Mouse (Mus musculus) thymus, adult 2 months (tissue): ENCODE results near the gene Gm11444.

Experiments used
- CTCF ChIP-seq: fragments of 200-500 bp; IDR thresholded peaks from 2 replicates; pipeline ENCODE4 v1.5.1; 2012; ENCODE audit warnings: mild to moderate bottlenecking, control low read depth, low read length, moderate library complexity, borderline replicate concordance; ENCODE audit not compliant: control insufficient read depth, poor library complexity, insufficient read depth; ENCODE audit errors: extremely low read depth
- POLR2A ChIP-seq: fragments of 200-500 bp; IDR thresholded peaks from 2 replicates; pipeline ENCODE4 v1.6.1; 2012; ENCODE audit warnings: mild to moderate bottlenecking, low read length, control low read depth, moderate library complexity; ENCODE audit not compliant: control insufficient read depth, poor library complexity, insufficient read depth; ENCODE audit errors: extremely low read depth

GRCm38 (mm10) chr11:85829520-85830440 lies 20.4 kb downstream of the Gm11444 start:
- no peak for TF ChIP-seq POLR2A
- TF ChIP-seq CTCF, result no peak
